Mouse (Mus musculus) heart, adult 18-20 months (tissue): ENCODE measurements around the gene Samd11. TPM values are rescaled to one million over a fixed set of nuclear protein-coding genes. Genes with fewer than 3 reads are reported as not detected.

ENCODE experiments used
- DNase-seq, 2 experiments: peaks; one replicate each; pipeline ENCODE4 v3.0.0; 2021 to 2022; ENCODE audit warnings: mixed read lengths in 1 of 2
- long read RNA-seq, 2 experiments: library from polyadenylated mRNA; stranded (forward); transcript quantifications; one replicate each; pipeline ENCODE4 v2.0.0; 2021
- total RNA-seq, 2 experiments: library from RNA; stranded (reverse); gene quantifications; 2 replicates each; pipeline ENCODE4 v1.2.3; 2021

The Samd11 gene
- not detected for total RNA-seq
- long read RNA-seq, experiment 1, result 0 reads
- long read RNA-seq, experiment 2, result 0 reads

DNA sequence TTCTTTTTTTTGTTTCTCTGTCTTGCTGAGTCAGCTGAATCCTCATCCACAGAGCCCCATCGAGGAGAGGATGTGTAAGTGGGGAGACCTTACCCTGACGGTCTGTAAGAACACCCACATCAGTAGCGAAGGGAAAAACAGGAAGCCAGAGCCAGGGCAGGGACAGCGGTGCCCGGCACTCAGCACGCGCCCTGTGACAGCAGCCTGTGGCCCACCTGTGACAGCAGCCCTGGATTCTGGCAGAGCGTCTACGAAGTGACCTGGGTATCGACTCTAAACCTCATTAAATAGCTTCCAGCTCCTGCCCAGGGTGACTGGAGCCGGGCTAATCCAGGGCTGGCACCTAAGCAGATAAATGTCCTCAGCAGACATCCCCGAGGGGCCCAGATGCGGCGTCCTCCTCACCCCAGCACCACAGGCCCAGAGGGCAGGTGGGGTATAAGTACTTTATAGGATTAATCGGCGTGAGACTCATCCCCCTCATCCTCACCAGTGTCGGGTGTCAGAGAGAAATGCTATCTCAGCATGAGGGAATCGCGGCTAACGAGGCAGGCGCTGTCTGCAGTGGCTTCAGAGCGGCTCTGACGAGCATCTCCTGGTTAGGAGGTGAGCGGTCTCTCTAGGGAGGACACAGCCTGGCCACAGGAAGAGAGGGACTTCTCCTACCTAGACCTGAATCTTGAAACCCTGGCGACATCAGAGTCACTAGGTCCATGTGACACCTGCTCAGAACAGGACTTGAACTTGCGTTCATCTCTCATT is at the start of gene Samd11:
Samd11 (minus strand) TSS at position 580 of the 762 bp plus-strand sequence.
- no peak for DNase-seq

DNA sequence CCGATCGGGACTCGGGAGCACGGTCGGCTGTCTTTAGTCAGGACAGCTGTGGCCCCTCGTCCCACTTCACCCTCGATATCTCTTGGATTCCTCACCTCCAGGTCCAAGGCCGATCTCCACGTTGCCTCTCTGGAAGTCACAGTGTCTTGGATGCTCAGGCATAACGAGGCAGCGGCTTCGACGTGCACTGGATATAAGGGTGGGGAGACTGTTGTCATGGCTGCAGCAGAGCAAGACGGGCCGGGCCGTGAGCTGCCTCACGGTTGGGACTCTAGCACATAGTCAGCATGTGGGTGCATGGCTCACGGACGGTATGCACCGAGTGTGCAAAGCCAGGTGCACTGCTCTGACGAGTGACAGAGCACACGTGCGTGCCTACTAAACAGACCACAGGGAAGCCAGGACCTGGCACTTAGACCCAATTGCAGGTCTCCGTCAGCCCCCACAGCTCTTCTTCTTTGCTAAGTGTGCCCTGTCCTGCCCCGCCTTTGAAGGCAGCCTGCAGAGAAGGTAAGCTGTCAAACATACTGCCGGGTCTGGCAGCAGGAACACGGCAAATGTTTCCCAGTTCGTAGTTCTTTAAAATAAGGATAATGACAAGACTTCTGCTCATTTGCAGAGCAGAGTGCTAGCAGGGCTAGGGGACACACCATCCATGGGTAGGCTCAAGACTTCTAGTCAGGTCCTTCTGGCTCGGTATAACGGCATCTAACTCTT is 938 bp downstream of the Samd11 start:
- no peak for DNase-seq

DNA sequence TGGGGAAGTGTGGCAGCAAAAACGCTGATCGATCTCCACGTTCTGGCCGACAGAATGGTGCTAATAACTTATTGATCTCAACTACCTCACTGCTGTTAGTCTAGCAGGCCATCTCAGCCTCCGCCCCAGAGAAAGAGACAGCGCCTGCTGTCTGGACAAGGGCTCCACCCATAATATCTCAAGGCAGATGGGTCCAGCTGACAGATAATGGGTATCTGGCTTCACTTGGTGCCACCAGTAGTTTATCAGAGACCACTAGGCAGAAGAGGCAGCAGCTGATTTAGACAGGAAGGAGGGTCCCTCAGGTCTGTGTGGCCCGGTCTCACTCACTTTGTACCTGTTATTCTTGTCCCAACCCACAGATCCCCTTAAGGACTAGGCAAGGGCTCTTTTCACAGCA is 2.4 kb downstream of the Samd11 start:
- DNase-seq, result no peak

DNA sequence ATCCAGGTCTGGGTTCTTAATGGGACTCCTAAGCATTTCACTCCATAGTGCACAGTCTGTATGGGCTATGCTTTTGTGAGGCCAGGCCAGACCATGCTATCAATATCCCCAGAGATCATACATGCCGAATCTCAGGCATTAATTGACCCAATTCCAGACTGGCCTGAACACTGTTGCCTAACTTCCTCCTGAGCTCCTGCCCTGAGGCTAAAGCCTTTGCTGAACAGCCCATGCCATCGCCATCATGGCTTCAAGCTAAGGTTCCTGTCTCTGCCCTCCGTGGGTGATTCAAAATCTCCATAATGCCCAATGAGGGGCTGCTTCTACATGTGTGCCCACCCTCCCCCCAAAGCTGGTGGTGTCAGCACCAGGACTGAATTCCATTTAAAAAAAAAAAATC is 2.8 kb downstream of the Samd11 start:
- DNase-seq, result no peak

DNA sequence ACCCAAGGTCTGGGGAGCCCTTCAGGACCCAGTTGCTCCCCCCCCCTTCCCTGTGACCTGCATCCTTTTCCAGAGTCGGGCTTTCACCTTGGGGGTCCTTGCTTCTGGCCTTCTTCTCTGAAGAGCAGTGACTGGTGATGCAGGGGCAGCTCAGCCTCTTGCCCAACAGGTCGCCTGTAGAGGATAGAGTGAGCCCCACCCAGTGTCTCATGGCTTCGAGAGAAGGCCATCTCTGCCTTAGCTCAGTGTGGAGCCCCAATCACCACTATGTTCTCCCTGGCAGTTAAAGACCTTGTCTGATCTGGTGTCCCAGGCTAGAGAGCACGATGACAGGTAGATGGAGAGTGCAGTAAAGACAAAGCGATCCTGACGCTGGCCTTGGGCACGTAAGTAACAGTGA is 3.3 kb downstream of the Samd11 start:
- DNase-seq, result no peak

DNA sequence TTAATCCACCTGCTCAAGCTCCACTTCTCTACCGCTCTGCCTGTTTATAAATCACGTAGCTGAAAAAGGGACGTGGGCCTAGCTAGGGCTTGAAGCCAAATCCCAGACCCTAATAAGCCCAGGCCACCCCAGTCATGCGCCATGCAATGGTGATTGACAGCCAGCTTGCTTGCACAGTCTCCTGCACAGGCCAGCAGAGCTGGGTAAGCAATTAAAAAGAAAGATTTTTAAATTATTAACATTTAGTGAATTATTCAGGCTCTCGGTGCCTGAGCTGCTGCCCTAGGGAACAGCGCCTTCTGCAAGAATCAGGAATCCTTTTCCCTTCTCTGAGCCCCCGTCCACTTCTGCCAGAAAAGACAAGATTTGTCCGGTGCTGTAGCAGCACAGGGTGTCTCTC is 4.4 kb downstream of the Samd11 start:
- DNase-seq, result no peak

DNA sequence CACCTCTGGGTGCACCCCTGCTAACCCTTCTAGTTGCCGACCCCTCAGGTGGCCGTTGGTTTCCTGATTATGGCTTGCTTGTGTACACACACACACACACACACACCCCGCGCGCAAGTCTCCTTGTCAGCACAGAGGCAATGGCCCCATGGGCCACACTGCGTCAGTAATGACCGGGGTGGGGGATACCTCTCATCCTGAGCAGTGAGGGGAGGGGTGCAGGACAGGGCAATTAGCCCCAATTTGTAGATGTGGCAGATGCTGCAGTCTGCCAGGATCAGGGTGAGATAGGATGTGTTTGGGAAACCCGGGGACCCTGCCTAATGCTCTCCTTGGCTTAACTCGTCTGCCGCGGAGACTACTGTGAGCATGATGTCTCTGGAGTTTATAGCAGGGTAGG is 5.9 kb downstream of the Samd11 start:
- no peak for DNase-seq

DNA sequence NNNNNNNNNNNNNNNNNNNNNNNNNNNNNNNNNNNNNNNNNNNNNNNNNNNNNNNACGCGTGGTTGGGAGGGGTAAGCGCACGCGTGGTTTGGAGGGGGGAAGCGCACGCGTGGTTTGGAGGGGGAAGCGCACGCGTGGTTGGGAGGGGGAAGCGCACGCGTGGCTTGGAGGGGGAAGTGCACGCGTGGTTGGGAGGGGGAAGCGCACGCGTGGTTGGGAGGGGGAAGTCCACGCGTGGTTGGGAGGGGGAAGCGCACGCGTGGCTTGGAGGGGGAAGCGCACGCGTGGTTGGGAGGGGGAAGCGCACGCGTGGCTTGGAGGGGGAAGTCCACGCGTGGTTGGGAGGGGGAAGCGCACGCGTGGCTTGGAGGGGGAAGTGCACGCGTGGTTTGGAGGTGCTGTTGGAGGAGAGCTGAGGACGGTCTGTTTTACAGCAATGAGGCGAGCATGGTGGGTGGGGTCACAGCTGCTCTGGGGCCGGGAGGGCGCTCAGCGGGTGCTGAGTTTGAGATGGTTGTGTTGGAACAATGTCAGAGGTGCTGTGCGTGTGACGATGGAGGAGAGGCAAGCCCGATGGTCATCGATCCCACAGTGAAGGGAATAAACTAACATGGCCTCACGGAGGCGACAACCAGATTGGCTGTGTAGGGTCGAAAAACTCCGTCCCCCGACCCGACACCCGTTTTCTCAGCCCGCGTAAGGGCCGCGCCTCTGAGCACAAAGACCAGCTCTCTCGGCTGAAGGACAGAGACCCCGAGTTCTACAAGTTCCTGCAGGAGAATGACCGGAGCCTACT is 18.6 kb downstream of the Samd11 start:
- no peak for DNase-seq

DNA sequence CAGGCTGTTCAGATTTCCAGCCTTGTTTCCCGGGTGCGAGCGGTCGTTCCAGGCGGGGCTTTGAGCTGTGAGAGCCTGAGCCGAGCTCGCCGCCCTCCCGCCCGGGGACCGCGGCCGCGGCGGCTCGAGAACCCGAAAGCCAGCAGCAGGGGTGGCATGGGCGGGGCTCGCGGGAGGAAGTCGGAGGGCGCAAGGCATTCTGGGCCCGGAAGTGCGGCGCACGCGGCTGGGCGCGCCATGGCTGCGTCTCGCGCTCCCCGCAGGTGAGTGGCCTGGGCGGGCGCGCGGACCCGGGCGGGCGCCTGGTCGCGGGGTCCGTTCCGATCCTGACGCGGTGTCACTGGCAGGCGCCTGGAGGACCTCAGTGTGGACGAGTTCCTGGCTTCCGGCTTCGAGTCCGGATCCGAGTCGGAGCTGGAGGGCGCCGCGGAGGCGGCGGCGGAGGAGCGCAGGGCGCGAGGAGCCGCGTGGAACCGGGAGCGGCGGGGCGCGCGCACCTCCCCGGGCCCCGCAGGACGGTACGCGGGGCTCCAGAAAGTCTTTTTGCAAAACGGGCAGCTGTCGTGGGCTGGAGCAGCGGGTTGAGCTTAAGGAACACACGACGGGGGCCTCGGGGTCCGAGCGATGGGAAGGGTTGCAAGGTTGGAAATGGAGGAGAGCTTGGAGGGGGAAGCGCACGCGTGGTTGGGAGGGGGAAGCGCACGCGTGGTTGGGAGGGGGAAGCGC is 19.5 kb downstream of the Samd11 start, which contains the start of gene Noc2l:
Noc2l (plus strand) TSS at position 203 of the 726 bp plus-strand sequence.
- DNase-seq, result peak; percentile 92 to 94

DNA sequence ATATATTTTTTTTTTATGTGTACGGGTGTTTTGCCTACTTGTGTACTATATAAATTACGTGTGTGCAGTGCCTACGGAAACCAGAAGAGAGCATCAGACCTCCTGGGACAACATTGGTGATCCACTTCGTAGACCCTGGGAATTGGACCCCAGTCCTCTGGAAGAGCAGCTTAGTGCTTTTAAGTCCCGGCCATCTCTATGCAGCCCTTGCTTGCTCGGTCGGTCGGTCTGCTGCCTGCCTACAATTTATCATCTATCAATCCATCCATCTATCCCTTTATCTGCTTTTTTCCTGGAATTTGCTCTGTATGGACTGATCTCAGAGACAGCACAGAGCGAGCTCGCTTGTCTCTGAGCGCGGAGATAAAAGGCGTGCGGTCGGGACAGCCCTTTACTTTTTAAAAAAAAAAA is 20.1 kb downstream of the Samd11 start:
- peak in 1 of 2 experiments; percentile 32 for DNase-seq

DNA sequence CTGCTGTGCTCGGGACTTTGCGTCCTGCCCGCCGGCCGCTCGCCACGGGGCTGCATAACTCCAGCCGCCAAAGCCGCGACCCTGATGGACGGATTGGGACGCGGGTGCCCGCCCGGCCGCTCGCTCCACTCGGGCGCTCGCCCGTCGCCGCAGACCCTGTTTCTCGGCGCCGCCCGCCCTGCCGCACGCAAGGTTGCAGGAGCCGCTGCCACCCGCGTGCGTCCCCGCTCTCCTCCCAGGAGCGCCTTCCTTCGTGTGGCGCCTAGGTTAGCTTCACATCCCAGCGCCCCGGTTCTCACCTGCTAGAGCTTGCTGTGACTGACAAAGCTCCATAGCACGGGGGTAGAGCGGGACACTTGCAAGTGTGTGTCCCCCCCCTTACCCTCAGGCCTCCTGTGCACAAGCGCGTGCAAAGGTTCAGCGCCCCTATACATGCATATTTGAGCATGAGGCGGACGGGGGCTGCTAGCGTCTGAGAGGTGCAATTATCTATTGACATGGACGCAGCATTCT is 20.7 kb downstream of the Samd11 start, which contains the start of gene Plekhn1:
Plekhn1 (minus strand) TSS at position 157 of the 513 bp plus-strand sequence.
- peak; percentile 80 to 82 for DNase-seq

DNA sequence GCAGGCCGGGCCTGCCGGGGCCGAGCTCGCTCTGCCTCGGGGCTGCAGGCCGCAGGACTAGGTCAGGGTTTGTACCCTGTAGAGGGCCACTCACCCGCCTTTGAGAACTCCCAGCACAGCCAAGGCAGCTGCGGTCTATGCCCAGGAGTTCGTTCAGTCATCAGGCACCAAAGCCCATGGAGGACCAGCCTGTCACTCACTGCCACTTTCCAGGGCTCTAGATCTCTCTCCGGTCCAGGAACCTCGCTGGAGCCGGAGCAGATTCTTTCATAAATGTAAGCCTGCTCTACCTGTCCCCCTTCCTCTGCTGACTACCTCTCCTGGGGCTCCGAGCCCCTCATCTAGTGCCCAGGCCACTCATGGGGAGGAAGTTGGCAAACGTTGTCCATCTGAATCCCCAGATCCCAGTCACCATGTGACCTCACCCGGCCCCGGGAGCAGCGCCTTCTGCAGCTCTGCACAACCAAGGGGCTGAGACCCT is 21.4 kb downstream of the Samd11 start:
- DNase-seq, result peak in 1 of 2 experiments; percentile 39

DNA sequence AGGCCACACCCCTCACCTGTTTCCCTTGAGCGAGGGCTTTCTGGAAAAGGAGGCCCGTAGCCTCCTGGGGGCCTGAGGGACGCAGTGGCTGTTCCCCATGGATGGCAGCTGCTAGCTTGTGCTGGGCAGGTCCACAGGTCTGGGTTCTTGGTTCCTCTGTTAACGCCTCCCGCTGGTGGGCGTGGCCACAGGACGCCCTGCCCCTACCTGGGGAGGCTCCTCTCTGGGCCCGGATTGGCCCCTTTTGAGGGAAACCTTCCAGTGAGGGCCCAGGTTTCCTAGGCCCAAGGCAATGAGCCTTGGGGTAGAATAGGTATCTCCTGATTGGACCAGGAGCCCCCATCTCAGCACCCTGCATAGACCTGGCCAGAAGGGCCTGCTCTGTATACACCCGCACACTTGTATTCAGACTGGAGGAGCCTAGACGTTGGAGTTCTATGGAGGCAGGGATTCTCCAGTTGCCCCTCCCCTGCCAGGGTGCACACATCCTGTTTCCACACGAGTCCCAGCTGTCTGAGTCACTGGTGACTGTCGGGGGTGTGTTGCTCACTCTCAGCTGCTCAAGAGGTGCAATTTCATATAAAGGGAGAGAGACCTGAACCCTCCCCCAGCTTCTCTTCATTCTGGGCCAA is 26.9 kb downstream of the Samd11 start:
- peak in 1 of 2 experiments; percentile 24 for DNase-seq

DNA sequence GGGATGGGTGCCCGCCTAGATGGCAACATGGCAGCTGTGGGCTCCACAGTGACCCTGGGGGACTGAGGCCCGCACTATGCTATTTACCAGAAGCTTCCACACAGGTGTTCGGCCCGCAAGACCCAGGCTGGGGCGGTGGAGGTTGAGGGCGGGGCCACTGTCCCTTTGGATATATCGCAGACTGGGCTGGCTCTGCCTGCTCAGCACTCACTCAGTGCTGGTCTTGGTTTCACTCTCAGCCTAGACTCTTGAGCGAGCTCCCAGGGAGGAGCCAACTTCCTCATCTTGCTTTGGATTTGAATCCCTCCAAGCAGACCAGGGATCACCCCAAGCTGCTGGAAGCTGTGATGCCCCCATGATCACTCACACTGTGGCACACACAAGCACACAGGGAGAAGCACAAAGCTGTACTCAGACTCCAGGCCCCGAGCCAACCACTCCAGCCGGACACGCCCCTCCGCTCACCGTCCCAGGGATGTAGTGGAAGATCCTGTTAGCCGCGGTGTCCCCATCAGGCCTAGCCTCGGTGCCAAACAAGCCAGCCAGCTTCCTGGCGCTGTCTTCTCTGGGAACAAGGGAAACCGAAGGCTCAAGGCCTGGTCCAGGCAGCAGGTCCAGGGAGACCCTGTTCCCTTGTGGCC is 27.6 kb downstream of the Samd11 start:
- DNase-seq, result peak; percentile 58 to 67

DNA sequence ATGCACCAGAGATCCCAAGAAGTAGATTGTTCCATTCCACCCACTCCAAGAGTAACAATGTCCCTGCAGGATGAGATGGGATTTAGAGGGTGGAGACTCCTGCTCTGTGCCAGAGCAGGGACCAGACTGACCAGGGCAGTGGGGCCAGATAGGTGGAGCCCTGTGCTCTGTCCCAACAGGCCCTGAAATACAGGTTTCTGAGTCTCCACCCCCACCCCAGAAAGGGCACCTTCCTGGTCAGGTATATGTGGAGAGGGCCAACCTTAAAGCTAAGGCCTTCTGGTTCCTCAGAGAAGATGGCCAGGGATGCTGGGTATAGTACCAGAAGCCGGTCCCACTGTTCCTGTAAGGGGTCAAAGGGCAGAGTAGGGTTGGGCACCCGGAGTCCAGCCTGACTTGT is 31.2 kb downstream of the Samd11 start:
- DNase-seq, result no peak

DNA sequence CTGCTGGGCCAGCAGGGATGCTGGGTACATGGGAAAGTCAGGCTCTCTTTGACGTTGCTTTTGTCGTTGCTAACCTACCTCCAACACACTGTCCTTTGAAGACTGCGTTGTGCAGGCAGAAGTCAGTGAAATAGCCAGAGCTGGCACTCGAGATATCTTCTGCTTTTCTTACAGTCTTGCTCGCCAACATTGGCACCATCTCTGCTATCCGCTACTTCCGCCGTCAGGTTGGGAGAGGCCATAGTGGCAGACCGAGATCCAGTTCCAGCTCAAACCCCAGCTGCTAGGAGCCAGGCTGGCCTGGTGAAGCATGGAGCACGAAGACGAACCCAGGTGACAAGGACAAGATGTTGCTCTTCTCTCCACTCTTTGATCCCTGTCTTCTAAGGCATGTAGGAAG is 35.5 kb downstream of the Samd11 start:
- DNase-seq, result no peak

DNA sequence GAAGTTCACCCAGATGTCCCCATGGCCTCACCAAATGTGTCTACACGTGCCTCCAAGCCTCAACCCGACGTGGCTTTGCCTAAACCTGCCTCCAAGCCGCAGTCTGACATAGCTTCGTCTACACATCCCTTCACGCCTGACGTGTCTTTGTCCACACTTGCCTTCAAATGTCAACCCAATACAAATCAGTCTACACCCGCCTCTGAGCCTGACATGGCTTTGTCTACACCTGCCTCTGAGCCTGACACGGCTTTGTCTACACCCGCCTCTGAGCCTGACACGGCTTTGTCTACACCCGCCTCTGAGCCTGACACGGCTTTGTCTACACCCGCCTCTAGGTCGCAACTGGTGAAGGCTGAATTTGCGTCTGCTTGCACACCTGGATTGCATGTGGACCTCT is 37.6 kb downstream of the Samd11 start:
- peak; percentile 25 to 50 for DNase-seq

DNA sequence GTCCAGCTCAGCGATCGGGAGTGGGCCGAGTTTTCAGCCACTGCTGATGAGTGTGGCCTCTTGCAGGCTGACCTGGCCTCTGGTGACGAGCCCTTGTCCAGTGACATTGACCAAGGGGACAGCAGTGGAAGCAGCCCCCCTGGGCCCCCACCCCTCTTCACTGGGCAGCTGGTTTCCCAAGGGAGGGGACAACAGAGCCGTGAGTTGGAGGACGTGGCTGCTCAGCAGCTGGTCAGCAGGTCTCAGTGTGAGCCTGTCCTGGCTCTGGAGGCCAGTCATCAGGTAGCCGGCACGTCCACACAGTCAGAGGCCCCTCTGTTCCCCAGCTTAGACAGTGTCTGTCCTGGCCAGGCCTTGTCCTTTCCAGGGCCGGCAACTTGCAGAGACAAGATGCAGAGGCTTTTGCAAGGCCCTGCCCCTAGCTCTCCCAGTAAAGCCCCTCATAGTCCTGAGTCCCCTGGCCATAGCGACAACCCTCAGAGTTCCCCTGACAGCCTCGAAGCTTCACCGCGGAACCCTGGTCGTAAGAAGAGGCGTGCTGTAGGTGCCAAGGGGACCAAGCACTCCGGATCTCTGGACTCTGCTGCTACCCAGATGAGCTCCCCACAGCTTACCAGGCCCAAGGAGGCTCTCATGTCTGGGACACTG is 38.3 kb downstream of the Samd11 start:
- peak; percentile 51 to 52 for DNase-seq

DNA sequence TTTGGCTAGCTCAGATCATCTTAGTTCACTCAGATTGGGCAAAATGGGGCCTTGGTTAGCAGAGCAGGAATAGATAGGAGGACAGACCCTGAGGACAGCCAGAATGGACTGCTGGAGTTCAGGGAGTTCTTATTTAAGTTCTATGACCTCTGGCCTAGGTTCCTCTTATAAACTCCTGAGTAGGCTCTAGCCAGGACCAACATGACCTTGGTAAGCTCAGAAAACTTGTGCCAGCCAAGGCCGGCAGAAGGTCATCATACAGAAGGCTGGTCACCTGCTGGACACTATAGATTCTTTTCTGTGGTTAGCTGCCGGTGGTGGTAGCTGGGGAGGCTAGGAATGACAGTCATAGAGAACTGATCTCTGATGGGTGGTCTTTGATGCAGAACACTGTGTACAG is 39.3 kb downstream of the Samd11 start:
- DNase-seq, result peak in 1 of 2 experiments; percentile 32

DNA sequence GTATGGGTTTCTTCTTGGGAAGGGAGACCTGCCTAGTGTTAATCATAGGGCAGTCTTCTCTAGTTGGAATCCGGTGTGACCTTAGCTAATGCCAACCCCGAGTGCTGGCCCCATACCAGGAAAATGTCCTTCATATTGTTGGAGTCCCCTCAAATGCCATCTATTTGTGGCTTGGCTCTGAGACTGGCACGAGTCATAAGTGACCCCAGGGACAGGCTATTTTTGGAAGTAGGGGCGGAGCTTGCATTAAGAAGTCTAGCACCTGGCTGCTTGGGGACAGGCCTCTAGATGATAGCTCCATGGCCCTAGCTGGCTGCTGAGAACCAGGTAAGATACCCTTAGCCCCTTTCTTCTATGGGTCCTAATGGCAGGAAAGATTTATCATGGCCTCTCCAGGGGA is 39.8 kb downstream of the Samd11 start, which contains the start of gene Perm1:
Perm1 (plus strand) TSS at position 220 of the 400 bp plus-strand sequence.
- DNase-seq, result peak; percentile 87 to 89
